ENCODE assay signal across 9 mouse cellular contexts in genomic region chr6:31189060-31189459, GRCm38 (mm10).
DNase-seq lines count a peak whose midpoint lies in the region; ATAC-seq and TF ChIP-seq lines count a peak whose summit lies in the region.
"Had no signal": no experiment of that assay in that cellular context is flagged by ENCODE, and none has a peak within 500 bp of the region (broad histone marks: within the 10 kb centered on the region; RNA-seq: fewer than 3 reads in every experiment).

No protein-coding gene starts in this region.

- no peak overlapping the region for H3K9ac ChIP-seq in liver, embryonic 14.5 days (replicated peaks)
- H3K9ac ChIP-seq: hindbrain, embryonic 15.5 days had no signal

- H3K4me3 ChIP-seq in liver, embryonic 14.5 days (ENCODE audit: insufficient read depth in 1 of 2, low read depth in 2 of 2, low read length in 2 of 2), result no peak overlapping the region
- H3K4me3 ChIP-seq: hindbrain, embryonic 15.5 days had no signal

- 56% methylated on average over 7 of the region's 7 CpGs for WGBS in liver, embryonic 14.5 days (ENCODE audit: insufficient replicate concordance)

- H3K4me1 ChIP-seq in liver, embryonic 14.5 days (replicated peaks; ENCODE audit: control insufficient read depth in 2 of 2, insufficient read depth in 2 of 2, low read length in 1 of 2), result 0 out of 4 replicates have a peak, but pooled peaks cover 0 to 2% of the 10 kb centered on the region in 2 experiments

- H3K27me3 ChIP-seq in liver, embryonic 14.5 days (ENCODE audit: control insufficient read depth, insufficient read depth, low read length), result no peaks in the 10 kb centered on the region
- H3K27me3 ChIP-seq: hindbrain, embryonic 15.5 days had no signal

- no peak overlapping the region for H3K4me2 ChIP-seq in liver, embryonic 14.5 days (ENCODE audit: low read depth)
- H3K4me2 ChIP-seq: hindbrain, embryonic 15.5 days had no signal

- no peaks in the 10 kb centered on the region for H3K36me3 ChIP-seq in liver, embryonic 14.5 days (replicated peaks; ENCODE audit: control insufficient read depth, insufficient read depth, low read depth)
- H3K36me3 ChIP-seq: hindbrain, embryonic 15.5 days had no signal

- TF ChIP-seq EP300 in liver, embryonic 14.5 days (IDR thresholded peaks at IDR 0.05; ENCODE audit: low read depth), result no peak

- peak; percentile 27 for DNase-seq in cerebellum, adult 11 months
- DNase-seq in cerebellum, adult 8-10 months, result no peak
- peak; percentile 30 for DNase-seq in lung, postnatal 10 days
- DNase-seq in lung, postnatal 36 days, result no peak
- peak; percentile 53 for DNase-seq in embryo, embryonic 10.5 days (ENCODE audit: low spot score)
- no peak for DNase-seq in liver, embryonic 14.5 days (ENCODE audit: low read depth in 3 of 3, low spot score in 3 of 3)
- no peak for DNase-seq in right cerebral cortex, postnatal 4 days
- no peak for DNase-seq in natural killer cell, adult 2 months (ENCODE audit: low spot score in 2 of 2)

- no peaks in the 10 kb centered on the region for H3K9me3 ChIP-seq in liver, embryonic 14.5 days (ENCODE audit: control insufficient read depth, low read length)
- H3K9me3 ChIP-seq: hindbrain, embryonic 15.5 days had no signal

- peak; percentile 75 for TF ChIP-seq CTCF in liver, embryonic 14.5 days (IDR thresholded peaks at IDR 0.05; ENCODE audit: low read depth)

- H3K27ac ChIP-seq in liver, embryonic 14.5 days, result no peak overlapping the region
- H3K27ac ChIP-seq: hindbrain, embryonic 15.5 days had no signal

- ATAC-seq in liver, embryonic 14.5 days (ENCODE audit: insufficient read depth), result no peak

Comparison
In these comparisons a context has a peak if more than half of its experiments do, and no peak if none do; other contexts are left out.
1. DNase-seq: peak in cerebellum, adult 11 months (single experiment), lung, postnatal 10 days (single experiment) and embryo, embryonic 10.5 days (single experiment); none in cerebellum, adult 8-10 months (single experiment), lung, postnatal 36 days (single experiment), liver, embryonic 14.5 days (0 of 3), right cerebral cortex, postnatal 4 days (single experiment) and natural killer cell, adult 2 months (0 of 2).